ENCODE assay signal across 11 mouse cellular contexts in genomic region chr11:88600194-88600593, GRCm38 (mm10).
DNase-seq lines count a peak whose midpoint lies in the region; ATAC-seq and TF ChIP-seq lines count a peak whose summit lies in the region.
"Had no signal": no experiment of that assay in that cellular context is flagged by ENCODE, and none has a peak within 500 bp of the region (broad histone marks: within the 10 kb centered on the region; RNA-seq: fewer than 3 reads in every experiment).

No protein-coding gene starts in this region.

- 95% methylated on average over 3 of the region's 3 CpGs for WGBS in forebrain, postnatal 0 days
- WGBS in forebrain, embryonic 16.5 days: 92% methylated on average over 3 of the region's 3 CpGs
- 91% methylated on average over 3 of the region's 3 CpGs for WGBS in kidney, embryonic 14.5 days
- 79% methylated on average over 3 of the region's 3 CpGs for WGBS in intestine, embryonic 15.5 days

- peaks cover 13% of the 10 kb centered on the region for H3K79me2 ChIP-seq in CH12.LX (replicated peaks; ENCODE audit: control insufficient read depth, extremely low read depth, insufficient read depth, poor library complexity, severe bottlenecking)

- no peak for TF ChIP-seq RAD21 in CH12.LX (IDR thresholded peaks at IDR 0.05; ENCODE audit: low read depth, low read length)

- dilution Hi-C loops in CH12.LX (cut with MboI; ENCODE audit: extremely low pct_ligation_motif_present, extremely low pct_unique_long_range_greater_than_20kb, low sequenced_read_pairs): no loop called here

- H3K27me3 ChIP-seq in forebrain, postnatal 0 days (ENCODE audit: insufficient read depth, low read length): no peaks in the 10 kb centered on the region
- no peaks in the 10 kb centered on the region for H3K27me3 ChIP-seq in forebrain, embryonic 16.5 days (replicated peaks; ENCODE audit: control insufficient read depth, insufficient read depth, low read length)
- H3K27me3 ChIP-seq in kidney, embryonic 14.5 days (ENCODE audit: control insufficient read depth, insufficient read depth, low read length): no peaks in the 10 kb centered on the region
- no peaks in the 10 kb centered on the region for H3K27me3 ChIP-seq in CH12.LX (replicated peaks)
- no peaks in the 10 kb centered on the region for H3K27me3 ChIP-seq in intestine, embryonic 15.5 days (replicated peaks)
- H3K27me3 ChIP-seq: embryonic facial prominence, embryonic 13.5 days; megakaryocyte, embryonic 14.5 days had no signal

- H3K27ac ChIP-seq in forebrain, postnatal 0 days (ENCODE audit: low read depth, low read length): no peak overlapping the region
- H3K27ac ChIP-seq in forebrain, embryonic 16.5 days (ENCODE audit: low read length): no peak overlapping the region
- H3K27ac ChIP-seq in kidney, embryonic 14.5 days (ENCODE audit: low read depth, low read length): peak overlapping the region; percentile 71
- no peak overlapping the region for H3K27ac ChIP-seq in CH12.LX (ENCODE audit: insufficient read depth, low read depth)
- peak overlapping the region; percentile 11; the same call in 1 of the 2 replicates for H3K27ac ChIP-seq in intestine, embryonic 15.5 days
- no peak overlapping the region for H3K27ac ChIP-seq in left cerebral cortex, adult 2 months

- in situ Hi-C loops in CH12.LX (cut with MboI; ENCODE audit: low pct_ligation_motif_present, low pct_unique_long_range_greater_than_20kb, low sequenced_read_pairs): no loop called here

- intact Hi-C loops in left cerebral cortex, adult 2 months (cut with DNase I): no loop called here

- ATAC-seq in forebrain, postnatal 0 days: no peak
- no peak for ATAC-seq in forebrain, embryonic 16.5 days
- ATAC-seq in kidney, embryonic 14.5 days (ENCODE audit: low FRiP score, low TSS enrichment): no peak
- peak; percentile 42; the same call in 1 of the 2 replicates for ATAC-seq in intestine, embryonic 15.5 days

- DNase-seq in forebrain, postnatal 0 days: no peak
- no peak for DNase-seq in kidney, postnatal 25 days
- DNase-seq in CH12.LX (ENCODE audit: extremely low read depth): no peak
- DNase-seq in left cerebral cortex, adult 2 months (ENCODE audit: extremely low spot score in 1 of 2, low spot score in 2 of 2): no peak
- DNase-seq in urinary bladder, postnatal 36 days (ENCODE audit: low spot score in 2 of 2): no peak
- DNase-seq: lung, adult 2 months had no signal

- TF ChIP-seq CTCF in forebrain, postnatal 0 days (IDR thresholded peaks at IDR 0.05; ENCODE audit: low read depth): no peak
- no peak for TF ChIP-seq CTCF in CH12.LX (conservative IDR thresholded peaks at IDR 0.05 in 1 of 2, IDR thresholded peaks at IDR 0.05 in 1 of 2; ENCODE audit: low read depth in 2 of 2, low read length in 2 of 2)
- TF ChIP-seq CTCF in left cerebral cortex, adult 2 months (IDR thresholded peaks at IDR 0.05): no peak

- TF ChIP-seq POLR2A in CH12.LX (IDR thresholded peaks at IDR 0.05; ENCODE audit: low read depth, low read length): no peak

- TF ChIP-seq EP300 in CH12.LX (IDR thresholded peaks at IDR 0.05; ENCODE audit: low read length): no peak

- peaks cover 1% of the 10 kb centered on the region; the same call in 1 of the 2 replicates for H3K4me1 ChIP-seq in forebrain, postnatal 0 days (ENCODE audit: insufficient read depth)
- peaks cover 21% of the 10 kb centered on the region for H3K4me1 ChIP-seq in forebrain, embryonic 16.5 days (replicated peaks; ENCODE audit: control insufficient read depth, insufficient read depth, low read length)
- H3K4me1 ChIP-seq in kidney, embryonic 14.5 days (ENCODE audit: control insufficient read depth, insufficient read depth, low read length): peaks cover 50% of the 10 kb centered on the region
- H3K4me1 ChIP-seq in CH12.LX (ENCODE audit: control insufficient read depth in 1 of 2, insufficient read depth in 2 of 2): peaks cover 35 to 93% of the 10 kb centered on the region in 2 experiments
- H3K4me1 ChIP-seq in intestine, embryonic 15.5 days (replicated peaks): peaks cover 31% of the 10 kb centered on the region

- H3K9me3 ChIP-seq in forebrain, postnatal 0 days (ENCODE audit: low read length): no peaks in the 10 kb centered on the region
- 0 out of 2 replicates have a peak, but pooled peaks cover 5% of the 10 kb centered on the region for H3K9me3 ChIP-seq in forebrain, embryonic 16.5 days (ENCODE audit: control insufficient read depth, low read length)
- H3K9me3 ChIP-seq in kidney, embryonic 14.5 days (ENCODE audit: control insufficient read depth, low read length): no peaks in the 10 kb centered on the region
- H3K9me3 ChIP-seq in CH12.LX (replicated peaks; ENCODE audit: low read length): no peaks in the 10 kb centered on the region
- H3K9me3 ChIP-seq in intestine, embryonic 15.5 days: no peaks in the 10 kb centered on the region
- H3K9me3 ChIP-seq: embryonic facial prominence, embryonic 13.5 days; megakaryocyte, embryonic 14.5 days had no signal

- H3K4me3 ChIP-seq in forebrain, postnatal 0 days (ENCODE audit: low read depth, low read length): no peak overlapping the region
- H3K4me3 ChIP-seq in forebrain, embryonic 16.5 days (replicated peaks; ENCODE audit: low read length): no peak overlapping the region
- H3K4me3 ChIP-seq in kidney, embryonic 14.5 days (ENCODE audit: low read length): no peak overlapping the region
- H3K4me3 ChIP-seq in CH12.LX (replicated peaks in 1 of 3; ENCODE audit: low read depth in 2 of 3, low read length in 2 of 3, poor library complexity in 1 of 3): no peak overlapping the region
- no peak overlapping the region for H3K4me3 ChIP-seq in intestine, embryonic 15.5 days (replicated peaks)
- H3K4me3 ChIP-seq in left cerebral cortex, adult 2 months: no peak overlapping the region
- H3K4me3 ChIP-seq: embryonic facial prominence, embryonic 13.5 days had no signal

- H3K36me3 ChIP-seq in forebrain, postnatal 0 days (ENCODE audit: insufficient read depth): no peaks in the 10 kb centered on the region
- H3K36me3 ChIP-seq in forebrain, embryonic 16.5 days (ENCODE audit: control insufficient read depth, insufficient read depth): no peaks in the 10 kb centered on the region
- H3K36me3 ChIP-seq in kidney, embryonic 14.5 days (ENCODE audit: control insufficient read depth, insufficient read depth, low read length): no peaks in the 10 kb centered on the region; the same call in 1 of the 2 replicates
- H3K36me3 ChIP-seq in CH12.LX (replicated peaks in 1 of 2; ENCODE audit: control insufficient read depth in 1 of 2, insufficient read depth in 1 of 2, low read length in 1 of 2): peaks cover 14 to 51% of the 10 kb centered on the region in 2 experiments
- no peaks in the 10 kb centered on the region for H3K36me3 ChIP-seq in intestine, embryonic 15.5 days

- H3K9ac ChIP-seq in forebrain, postnatal 0 days: 0 out of 2 replicates have a peak overlapping the region, but pooled peaks have one; percentile 18
- no peak overlapping the region for H3K9ac ChIP-seq in forebrain, embryonic 16.5 days (replicated peaks; ENCODE audit: low read depth, low read length)
- no peak overlapping the region for H3K9ac ChIP-seq in kidney, embryonic 14.5 days (ENCODE audit: low read depth, low read length)
- no peak overlapping the region for H3K9ac ChIP-seq in CH12.LX (ENCODE audit: insufficient read depth, low read depth)
- H3K9ac ChIP-seq in intestine, embryonic 15.5 days: no peak overlapping the region
- H3K9ac ChIP-seq: embryonic facial prominence, embryonic 13.5 days had no signal

- H3K4me2 ChIP-seq in forebrain, postnatal 0 days (ENCODE audit: low read depth): no peak overlapping the region
- H3K4me2 ChIP-seq in forebrain, embryonic 16.5 days (ENCODE audit: low read length): no peak overlapping the region
- H3K4me2 ChIP-seq in kidney, embryonic 14.5 days (replicated peaks; ENCODE audit: low read depth, low read length): no peak overlapping the region
- no peak overlapping the region for H3K4me2 ChIP-seq in CH12.LX (ENCODE audit: insufficient read depth, low read depth, poor library complexity, severe bottlenecking)
- H3K4me2 ChIP-seq in intestine, embryonic 15.5 days (replicated peaks): no peak overlapping the region

TF ChIP-seq in CH12.LX, 34 proteins besides CTCF, POLR2A, EP300 and RAD21:
- TF ChIP-seq ZNF384 (IDR thresholded peaks at IDR 0.05; ENCODE audit: low read depth, low read length) (peak; percentile 28; the same call in 1 of the 2 replicates), UBTF (IDR thresholded peaks at IDR 0.05; ENCODE audit: low read depth, low read length) (no peak), CHD2 (IDR thresholded peaks at IDR 0.05; ENCODE audit: low read length) (0 out of 2 replicates have a peak, but pooled peaks have one; percentile 13), BHLHE40 (IDR thresholded peaks at IDR 0.05; ENCODE audit: low read depth, low read length) (no peak), JUND (conservative IDR thresholded peaks at IDR 0.05; ENCODE audit: low read depth, low read length) (no peak)

Comparison
In these comparisons a context has a peak if more than half of its experiments do, and no peak if none do; other contexts are left out.
1. H3K27ac ChIP-seq: peak in kidney, embryonic 14.5 days (single experiment) and intestine, embryonic 15.5 days (single experiment); none in forebrain, postnatal 0 days (single experiment), forebrain, embryonic 16.5 days (single experiment), CH12.LX (single experiment) and left cerebral cortex, adult 2 months (single experiment).